Mouse (Mus musculus): ENCODE measurements around the gene Ugt2b35.
"Not testable (repeated sequence)": the region's sequence is repeated elsewhere in the genome, so short reads cannot be mapped to it uniquely, and the experiment has no call there.

Gene Ugt2b35

DNA sequence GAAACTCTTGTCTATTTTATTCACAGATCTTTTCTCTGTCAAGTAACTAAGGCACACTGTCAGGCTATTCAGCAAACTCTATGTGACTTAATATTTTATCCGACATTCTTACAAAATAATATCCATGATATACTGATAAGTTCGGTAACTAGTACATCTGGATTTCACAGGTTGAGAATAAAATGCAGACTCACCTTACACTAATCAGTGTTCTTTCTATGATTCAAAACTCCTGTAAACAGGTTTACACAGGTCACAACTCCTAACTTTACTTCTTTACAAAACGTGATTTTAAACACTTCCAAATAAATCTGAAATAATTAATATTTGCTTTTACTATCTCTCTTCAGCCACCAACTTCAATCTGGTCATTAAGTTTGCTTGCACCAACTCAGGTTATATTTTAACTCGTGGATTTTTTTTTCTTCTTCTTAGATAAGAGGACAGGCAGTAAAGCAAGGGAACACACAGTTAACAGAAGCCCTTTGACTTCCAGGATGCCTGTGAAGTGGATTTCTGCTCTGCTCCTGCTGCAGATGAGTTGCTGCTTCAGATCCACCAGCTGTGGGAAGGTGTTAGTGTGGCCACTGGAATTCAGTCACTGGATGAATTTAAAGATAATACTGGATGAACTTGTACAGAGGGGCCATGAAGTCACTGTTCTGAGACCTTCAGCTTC is at the start of gene Ugt2b35:
Ugt2b35 (plus strand) TSS at position 466 of the 679 bp plus-strand sequence.
- ChIA-PET CTCF (no interaction called here), POLR2A (interaction anchor here in 1 of 4 experiments (0.5 kb wide), 1 partner anchor 12 kb away, joined by 3 read pairs; no protein-coding TSS in a partner anchor)

DNA sequence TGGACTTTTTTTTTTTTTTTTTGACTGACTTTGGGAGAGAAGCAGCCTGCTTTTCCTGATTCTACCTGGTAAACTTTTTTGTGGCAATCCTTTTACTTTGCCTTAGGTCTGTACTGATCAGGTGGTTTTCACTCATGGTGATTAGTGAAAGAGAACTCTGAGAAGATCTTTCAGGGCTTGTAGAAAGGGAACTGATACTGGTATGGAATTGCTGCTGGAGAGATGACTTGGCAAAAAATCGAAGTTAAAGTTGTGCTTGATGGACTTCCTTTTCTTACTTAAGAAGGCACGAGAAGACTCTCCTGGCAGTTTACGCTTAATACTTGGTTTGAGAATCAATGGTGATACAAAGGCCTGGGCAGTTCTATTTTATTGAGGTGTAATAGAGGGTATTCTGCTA is 40.2 kb upstream of the Ugt2b35 start:
- POLR2A ChIA-PET: interaction anchor here in 1 of 4 experiments (0.7 kb wide), 1 partner anchor 85 kb away, joined by 3 read pairs; no protein-coding TSS in a partner anchor
- CTCF ChIA-PET: no interaction called here

DNA sequence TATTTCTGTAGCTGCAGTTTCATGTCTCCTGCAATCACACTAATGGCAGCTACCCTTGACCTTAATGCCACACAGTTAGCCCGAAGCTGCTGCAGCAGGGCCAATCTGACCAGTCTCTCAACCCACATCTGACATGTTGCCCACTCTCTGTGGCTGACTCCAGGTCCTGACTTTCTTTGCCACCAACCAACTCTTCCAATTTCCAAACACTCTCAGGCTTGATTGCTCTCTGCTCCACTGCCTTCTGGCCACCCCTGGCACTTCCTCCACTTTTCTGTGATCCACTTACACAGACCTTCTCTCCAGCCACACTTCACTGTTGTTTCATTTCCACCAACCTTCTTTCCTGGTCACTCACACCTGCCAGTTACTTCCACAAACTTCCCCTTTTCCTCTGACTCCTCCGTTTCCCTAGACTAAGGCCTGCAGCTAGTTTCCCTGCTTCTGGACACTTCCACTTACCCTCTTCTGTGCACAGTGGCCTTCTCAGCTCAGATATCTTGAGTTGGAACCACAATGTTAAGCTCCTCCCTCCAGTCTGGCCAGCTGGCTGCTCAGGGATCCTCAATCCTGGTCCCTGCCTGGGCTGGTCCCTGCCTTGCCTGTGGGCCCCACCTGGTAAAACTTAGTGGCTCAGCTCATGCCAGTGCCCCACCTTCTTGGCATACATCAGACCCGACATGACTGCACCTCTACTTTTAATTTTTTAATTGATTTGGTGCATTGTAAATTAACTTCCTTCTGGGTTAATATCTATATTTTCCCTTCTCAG is 38.9 kb upstream of the Ugt2b35 start:
- ChIA-PET POLR2A (no interaction called here), CTCF (no interaction called here)

DNA sequence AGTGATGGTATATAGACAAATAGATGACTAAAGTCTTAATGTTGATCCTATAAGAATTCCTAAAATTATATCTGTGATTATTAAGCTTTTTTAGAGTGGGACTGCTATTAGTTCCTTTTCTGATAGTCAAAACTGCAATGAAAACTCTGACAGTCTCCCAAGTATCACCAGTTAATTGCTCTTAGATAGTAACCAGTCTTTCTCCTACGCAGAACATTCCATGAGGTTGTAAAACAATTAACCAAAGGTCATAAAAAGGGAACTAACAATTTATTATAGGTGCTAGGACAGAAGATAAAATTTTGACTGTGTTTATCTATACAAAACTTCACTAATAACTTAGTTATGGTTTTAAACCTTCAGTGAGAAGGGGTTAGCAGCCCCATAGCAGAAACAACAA is 37.8 kb upstream of the Ugt2b35 start:
- POLR2A ChIA-PET, CTCF ChIA-PET: not testable (repeated sequence)

DNA sequence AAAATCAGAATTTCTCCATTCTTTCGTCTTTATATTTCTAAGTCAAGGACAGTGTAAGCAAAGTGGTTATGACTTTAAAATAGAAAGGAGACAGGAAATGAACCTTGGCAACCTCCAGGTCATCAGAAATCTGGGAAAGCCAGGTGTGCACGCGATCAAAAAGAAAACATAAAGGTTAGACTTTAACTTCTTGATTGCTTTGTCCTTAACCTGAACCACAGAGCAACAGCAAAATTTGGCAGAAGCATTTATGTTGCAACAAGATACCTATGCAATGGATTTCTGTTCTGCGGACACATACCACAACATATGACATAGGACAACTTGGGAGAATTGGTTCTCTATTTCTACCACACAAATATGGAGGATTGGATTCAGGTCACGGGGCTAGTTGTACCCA is 33.4 kb upstream of the Ugt2b35 start:
- CTCF ChIA-PET, POLR2A ChIA-PET: not testable (repeated sequence)

DNA sequence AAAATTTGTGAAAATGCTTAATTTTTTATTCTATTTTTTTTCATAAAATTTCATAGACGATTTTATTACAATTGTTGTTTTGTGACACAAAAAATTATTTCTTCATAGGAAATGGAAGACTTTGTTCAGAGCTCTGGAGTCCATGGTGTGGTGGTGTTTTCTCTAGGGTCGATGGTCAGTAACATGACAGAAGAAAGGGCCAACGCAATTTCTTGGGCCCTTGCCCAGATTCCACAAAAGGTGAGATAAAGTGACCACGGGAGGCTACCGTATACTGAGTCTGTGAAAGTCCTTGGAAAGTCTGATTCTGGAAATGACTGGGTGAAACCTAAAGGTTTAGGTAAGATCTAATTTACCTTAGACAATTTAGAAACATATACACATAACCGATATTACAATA is 4.1 kb downstream of the Ugt2b35 start:
- ChIA-PET CTCF (no interaction called here), POLR2A (no interaction called here)

DNA sequence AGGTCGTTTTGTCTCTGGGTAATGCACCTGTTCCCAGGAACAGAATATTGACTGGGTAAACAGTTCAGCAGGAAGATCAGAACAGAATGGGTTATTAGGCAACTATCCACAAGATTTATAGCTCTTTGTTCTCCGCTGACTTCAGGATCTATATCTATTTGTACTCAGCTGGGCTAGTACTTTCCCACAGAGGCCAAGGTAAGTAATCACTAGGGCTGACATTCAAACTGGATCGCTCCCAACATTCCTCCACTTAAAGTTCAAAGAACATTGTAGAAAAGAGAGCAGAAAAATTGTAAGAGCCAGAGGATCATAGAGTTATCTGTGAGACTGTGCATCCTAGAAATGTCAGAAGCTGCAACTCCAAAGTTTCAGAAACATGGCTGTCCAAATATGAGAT is 14.8 kb downstream of the Ugt2b35 start:
- CTCF ChIA-PET: no interaction called here
- POLR2A ChIA-PET: no interaction called here

DNA sequence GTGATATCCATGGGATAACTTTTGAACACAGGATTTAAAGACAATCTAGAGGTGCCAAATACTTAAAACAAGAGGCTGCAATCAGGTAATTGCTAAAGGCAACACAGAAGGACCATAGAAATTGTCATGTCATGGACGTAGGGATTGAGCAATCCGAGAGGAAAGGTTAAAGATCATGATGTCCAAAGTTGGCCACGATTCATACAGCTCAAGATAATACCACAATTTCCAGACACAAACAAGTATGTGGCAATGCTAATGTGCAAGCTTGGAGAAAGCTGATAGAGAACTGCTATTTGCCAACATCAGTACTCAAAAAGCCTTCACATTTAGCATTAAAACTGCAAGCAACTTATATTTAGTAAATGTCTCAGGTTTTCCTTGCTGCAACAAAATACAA is 26.7 kb downstream of the Ugt2b35 start:
- ChIA-PET POLR2A (no interaction called here), CTCF (no interaction called here)

DNA sequence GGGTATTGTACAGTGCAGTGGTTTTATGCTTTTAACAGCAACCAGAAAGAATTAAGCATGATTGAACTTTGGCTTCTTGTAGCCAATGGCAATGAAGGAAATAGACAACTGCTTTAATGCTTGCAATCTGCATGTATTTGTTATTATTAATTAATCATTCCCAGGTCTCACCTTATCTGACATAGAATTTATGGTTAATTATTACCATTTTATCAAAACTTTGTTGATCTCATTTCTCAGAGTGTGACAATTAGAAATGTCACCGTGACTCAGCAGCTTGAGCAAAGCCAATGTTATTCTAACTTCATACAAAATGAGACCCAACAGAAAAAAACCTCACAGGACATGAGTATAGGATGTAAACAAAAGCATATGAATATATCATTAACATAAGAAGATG is 30.0 kb downstream of the Ugt2b35 start:
- POLR2A ChIA-PET: no interaction called here
- CTCF ChIA-PET: no interaction called here
